Mouse (Mus musculus): ENCODE measurements around the gene Klf1.

DNA sequence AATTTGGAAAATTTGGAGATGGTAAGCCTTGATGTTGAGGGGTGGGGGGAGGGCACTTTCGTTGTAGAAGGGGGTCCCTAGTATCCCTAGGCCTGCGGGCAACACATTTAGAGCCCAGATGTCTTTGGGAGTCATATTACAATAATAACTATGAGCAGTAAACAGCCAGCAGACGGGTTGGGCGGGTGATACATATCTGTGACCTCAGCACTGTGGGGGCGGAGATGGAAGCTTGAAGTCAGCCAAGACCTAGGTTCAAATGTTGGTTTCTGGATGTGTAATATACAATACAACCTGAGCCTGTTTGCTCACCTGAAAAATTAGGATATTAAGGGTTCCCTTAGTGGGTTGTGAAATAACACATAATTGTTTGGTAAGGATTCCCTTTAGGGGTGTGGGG lies 8.2 kb downstream of the Klf1 start:
- TF ChIP-seq CTCF (IDR thresholded peaks at IDR 0.05; ENCODE audit: borderline replicate concordance, extremely low read depth, insufficient read depth, insufficient read length) (no peak), POLR2A (IDR thresholded peaks at IDR 0.05; ENCODE audit: borderline replicate concordance, extremely low read depth, insufficient read depth, insufficient read length, poor library complexity, severe bottlenecking) (no peak)

All from brain, embryonic 14.5 days (tissue).